8 mouse cellular contexts compared by ENCODE assay signal in the genomic region with DNA sequence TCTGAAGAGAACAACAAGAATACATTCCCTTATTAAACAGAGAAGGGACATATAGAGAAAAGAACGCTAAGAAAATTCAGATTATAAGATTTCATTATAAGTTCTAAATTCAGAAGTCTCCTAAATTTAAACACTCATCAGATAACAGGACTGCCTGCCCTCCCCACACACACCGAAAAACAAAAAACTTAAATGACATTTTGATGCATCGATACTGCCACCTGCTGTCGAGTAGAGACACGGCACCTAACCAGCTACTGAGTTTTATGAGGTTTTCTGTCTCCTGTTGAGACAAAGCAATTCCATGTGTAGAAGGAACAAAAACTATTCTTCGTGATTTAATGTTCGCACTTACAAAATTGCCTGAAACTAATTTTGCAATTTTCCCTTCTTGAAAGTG. TPM values are rescaled to one million over a fixed set of nuclear protein-coding genes. Genes with fewer than 3 reads are reported as not detected.
DNase-seq lines count a peak whose midpoint lies in the region; ATAC-seq and TF ChIP-seq lines count a peak whose summit lies in the region.

No protein-coding gene starts in this region.

- peak; percentile 80 for DNase-seq in 3T3-L1 (ENCODE audit: low read depth, low spot score)
- DNase-seq in adrenal gland, postnatal 10 days: peak; percentile 75
- peak; percentile 89 for DNase-seq in embryonic facial prominence, embryonic 14.5 days (ENCODE audit: low spot score)
- peak; percentile 46 for DNase-seq in heart, adult 8-10 months (ENCODE audit: low spot score)
- peak; percentile 57 for DNase-seq in kidney, adult 2 months
- DNase-seq in limb, embryonic 11.5 days (ENCODE audit: low spot score): peak; percentile 83
- DNase-seq in spleen, postnatal 4 days (ENCODE audit: low spot score in 2 of 2): peak; percentile 57 to 72

- H3K36me3 ChIP-seq in embryonic facial prominence, embryonic 14.5 days (ENCODE audit: control insufficient read depth, insufficient read depth, low read length): no peaks in the 10 kb centered on the region
- H3K36me3 ChIP-seq in kidney, adult 2 months (ENCODE audit: control insufficient read depth, insufficient read depth, low read length): no peaks in the 10 kb centered on the region
- no peaks in the 10 kb centered on the region for H3K36me3 ChIP-seq in limb, embryonic 11.5 days (ENCODE audit: control insufficient read depth, insufficient read depth, low read length)
- H3K36me3 ChIP-seq in midbrain, embryonic 13.5 days: no peaks in the 10 kb centered on the region

- H3K4me3 ChIP-seq in embryonic facial prominence, embryonic 14.5 days (ENCODE audit: low read depth, low read length): peak overlapping the region; percentile 44
- no peak overlapping the region for H3K4me3 ChIP-seq in kidney, adult 2 months (ENCODE audit: insufficient read depth, low read depth, low read length)
- no peak overlapping the region; the same call in 1 of the 2 replicates for H3K4me3 ChIP-seq in limb, embryonic 11.5 days (ENCODE audit: low read depth, low read length)
- peak overlapping the region; percentile 30 for H3K4me3 ChIP-seq in midbrain, embryonic 13.5 days (replicated peaks)

- H3K9me3 ChIP-seq in embryonic facial prominence, embryonic 14.5 days (ENCODE audit: control insufficient read depth, low read length): no peaks in the 10 kb centered on the region
- no peaks in the 10 kb centered on the region for H3K9me3 ChIP-seq in limb, embryonic 11.5 days (ENCODE audit: control insufficient read depth, low read length)
- no peaks in the 10 kb centered on the region for H3K9me3 ChIP-seq in midbrain, embryonic 13.5 days

- 1% methylated on average over 7 of the region's 7 CpGs for WGBS in embryonic facial prominence, embryonic 14.5 days
- 2% methylated on average over 7 of the region's 7 CpGs for WGBS in kidney, adult 2 months
- 0% methylated on average over 7 of the region's 7 CpGs for WGBS in limb, embryonic 11.5 days
- 1% methylated on average over 7 of the region's 7 CpGs for WGBS in midbrain, embryonic 13.5 days

- H3K27ac ChIP-seq in embryonic facial prominence, embryonic 14.5 days (replicated peaks; ENCODE audit: low read depth, low read length): peak overlapping the region; percentile 81; the same call in 1 of the 2 replicates
- H3K27ac ChIP-seq in kidney, adult 2 months (ENCODE audit: insufficient read depth, low read depth, low read length): no peak overlapping the region
- H3K27ac ChIP-seq in limb, embryonic 11.5 days (replicated peaks; ENCODE audit: low read depth, low read length): no peak overlapping the region
- H3K27ac ChIP-seq in midbrain, embryonic 13.5 days: no peak overlapping the region

- ATAC-seq in embryonic facial prominence, embryonic 14.5 days (ENCODE audit: low read depth): peak; percentile 83; the same call in 1 of the 2 replicates
- peak; percentile 49; the same call in 1 of the 2 replicates for ATAC-seq in limb, embryonic 11.5 days (ENCODE audit: insufficient number of reproducible peaks, low FRiP score, low TSS enrichment, low read depth)
- ATAC-seq in midbrain, embryonic 13.5 days: peak; percentile 59; the same call in 1 of the 2 replicates

- H3K4me2 ChIP-seq in embryonic facial prominence, embryonic 14.5 days (ENCODE audit: low read depth, low read length): peak overlapping the region; percentile 80
- peak overlapping the region; percentile 58; the same call in 1 of the 2 replicates for H3K4me2 ChIP-seq in limb, embryonic 11.5 days (ENCODE audit: low read depth, severe bottlenecking)
- peak overlapping the region; percentile 58 for H3K4me2 ChIP-seq in midbrain, embryonic 13.5 days (replicated peaks)

- no peaks in the 10 kb centered on the region for H3K27me3 ChIP-seq in embryonic facial prominence, embryonic 14.5 days (replicated peaks; ENCODE audit: control insufficient read depth, insufficient read depth, low read length)
- H3K27me3 ChIP-seq in kidney, adult 2 months (replicated peaks; ENCODE audit: control insufficient read depth, insufficient read depth, low read length): no peaks in the 10 kb centered on the region; the same call in 1 of the 2 replicates
- H3K27me3 ChIP-seq in limb, embryonic 11.5 days (ENCODE audit: control insufficient read depth, insufficient read depth, low read length): no peaks in the 10 kb centered on the region
- no peaks in the 10 kb centered on the region for H3K27me3 ChIP-seq in midbrain, embryonic 13.5 days

- TF ChIP-seq POLR2A in kidney, adult 2 months (IDR thresholded peaks at IDR 0.05; ENCODE audit: low read depth, low read length): no peak

- H3K4me1 ChIP-seq in embryonic facial prominence, embryonic 14.5 days (ENCODE audit: control insufficient read depth, insufficient read depth, low read length): peaks cover 4% of the 10 kb centered on the region; the same call in 1 of the 2 replicates
- H3K4me1 ChIP-seq in kidney, adult 2 months (ENCODE audit: control insufficient read depth, insufficient read depth, low read length): no peaks in the 10 kb centered on the region
- peaks cover 14% of the 10 kb centered on the region; the same call in 1 of the 2 replicates for H3K4me1 ChIP-seq in limb, embryonic 11.5 days (ENCODE audit: control insufficient read depth, insufficient read depth, low read length)
- peaks cover 7% of the 10 kb centered on the region for H3K4me1 ChIP-seq in midbrain, embryonic 13.5 days (replicated peaks)

- peak overlapping the region; percentile 64; the same call in 1 of the 2 replicates for H3K9ac ChIP-seq in embryonic facial prominence, embryonic 14.5 days (ENCODE audit: low read depth, low read length)
- no peak overlapping the region for H3K9ac ChIP-seq in limb, embryonic 11.5 days (ENCODE audit: low read length)
- H3K9ac ChIP-seq in midbrain, embryonic 13.5 days (replicated peaks): no peak overlapping the region

- TF ChIP-seq CTCF in kidney, adult 2 months (conservative IDR thresholded peaks at IDR 0.05; ENCODE audit: insufficient read depth, insufficient read length, low read depth, low read length): peak; percentile 61

RNA-seq across cellular contexts. Expression of gene Gfral, which starts 23.2 kb away (rescaled TPM):
- not detected for total RNA-seq in adrenal gland, postnatal 10 days (2021)
- polyA plus RNA-seq in embryonic facial prominence, embryonic 14.5 days (2014; fragmentation: Nextera tagmentation; extraction: Ambion mirVana): not detected in 2 replicates
- total RNA-seq in heart, adult 8-10 months (2022): not detected
- polyA plus RNA-seq in kidney, adult 2 months (2012; rRNA removed): not detected in 2 replicates
- polyA plus RNA-seq in limb, embryonic 11.5 days (2014; fragmentation: Nextera tagmentation; extraction: Ambion mirVana): not detected in 2 replicates
- polyA plus RNA-seq in midbrain, embryonic 13.5 days (2015; fragmentation: Nextera tagmentation; extraction: Ambion mirVana): not detected in 2 replicates

Comparison
In these comparisons a context has a peak if more than half of its experiments do, and no peak if none do; other contexts are left out.
1. H3K4me3 ChIP-seq: peak in embryonic facial prominence, embryonic 14.5 days (single experiment) and midbrain, embryonic 13.5 days (single experiment); none in kidney, adult 2 months (single experiment) and limb, embryonic 11.5 days (single experiment).
2. Peak in every context shown above with its lines, with median percentiles within 50 percentile points of each other: DNase-seq, ATAC-seq and H3K4me2 ChIP-seq.